Mouse (Mus musculus): Measurements from ENCODE around the gene Enpp7. TPM values are rescaled to one million over a fixed set of nuclear protein-coding genes. Genes with fewer than 3 reads are reported as not detected.

Enpp7 gene
- total and polyA plus RNA-seq, 2 experiments from 2014 or later, result not detected

- Histone ChIP-seq H3K36me3 (ENCODE audit: insufficient read depth, low read length) (peaks cover 21% of the 10 kb centered on the region), H3K4me2 (ENCODE audit: low read depth, low read length) (peak overlapping the region; percentile 47), H3K27me3 (ENCODE audit: insufficient read depth, low read length) (peaks cover 17% of the 10 kb centered on the region), H3K9ac (replicated peaks; ENCODE audit: low read length) (no peak overlapping the region), H3K4me1 (ENCODE audit: insufficient read depth, low read length) (no peaks in the 10 kb centered on the region; the same call in 1 of the 2 replicates), H3K4me3 (ENCODE audit: low read length) (no peak overlapping the region; the same call in 1 of the 2 replicates), H3K27ac (no peak overlapping the region), H3K9me3 (ENCODE audit: low read length) (no peaks in the 10 kb centered on the region)
- TF ChIP-seq CTCF (IDR thresholded peaks at IDR 0.05; ENCODE audit: low read depth), result peak; percentile 91
- DNase-seq (ENCODE audit: low spot score), result peak; percentile 88
- 4% methylated on average over 26 of the region's 26 CpGs for WGBS
- peak; percentile 68 for ATAC-seq
Measured at GRCm38 (mm10) chr11:119033874-119034558, 46.0 kb downstream of the Enpp7 start.

- no peak for TF ChIP-seq CTCF (IDR thresholded peaks at IDR 0.05; ENCODE audit: low read depth)
- no peak for DNase-seq (ENCODE audit: low spot score)
- no peaks in the 10 kb centered on the region for H3K9me3 ChIP-seq (ENCODE audit: low read length)
- H3K27me3 ChIP-seq (ENCODE audit: insufficient read depth, low read length), result peaks cover 17% of the 10 kb centered on the region
- H3K27ac ChIP-seq, result no peak overlapping the region
- peaks cover 3% of the 10 kb centered on the region for H3K4me1 ChIP-seq (ENCODE audit: insufficient read depth, low read length)
- H3K9ac ChIP-seq (replicated peaks; ENCODE audit: low read length), result no peak overlapping the region
- H3K36me3 ChIP-seq (ENCODE audit: insufficient read depth, low read length), result peaks cover 18% of the 10 kb centered on the region
- ATAC-seq, result no peak
- WGBS, result 13% methylated on average over 19 of the region's 19 CpGs
- H3K4me2 ChIP-seq (ENCODE audit: low read depth, low read length), result peak overlapping the region; percentile 47
- H3K4me3 ChIP-seq (ENCODE audit: low read length), result no peak overlapping the region; the same call in 1 of the 2 replicates
Measured at GRCm38 (mm10) chr11:119034635-119035034, 46.6 kb downstream of the Enpp7 start.

GRCm38 (mm10) chr11:119035094-119035685 is 47.2 kb downstream of the Enpp7 start:
- H3K9me3 ChIP-seq (ENCODE audit: low read length), result no peaks in the 10 kb centered on the region
- 6% methylated on average over 21 of the region's 21 CpGs for WGBS
- ATAC-seq (no peak), DNase-seq (ENCODE audit: low spot score) (no peak)
- H3K4me1 ChIP-seq (ENCODE audit: insufficient read depth, low read length), result peaks cover 8% of the 10 kb centered on the region
- no peak overlapping the region for H3K9ac ChIP-seq (replicated peaks; ENCODE audit: low read length)
- H3K27ac ChIP-seq, result no peak overlapping the region
- TF ChIP-seq CTCF (IDR thresholded peaks at IDR 0.05; ENCODE audit: low read depth), result no peak
- H3K4me3 ChIP-seq (ENCODE audit: low read length), result no peak overlapping the region
- H3K4me2 ChIP-seq (ENCODE audit: low read depth, low read length), result peak overlapping the region; percentile 5; the same call in 1 of the 2 replicates
- H3K27me3 ChIP-seq (ENCODE audit: insufficient read depth, low read length), result peaks cover 17% of the 10 kb centered on the region
- H3K36me3 ChIP-seq (ENCODE audit: insufficient read depth, low read length), result peaks cover 13% of the 10 kb centered on the region; the same call in 1 of the 2 replicates

GRCm38 (mm10) chr11:119035686-119036165 is 47.7 kb downstream of the Enpp7 start:
- H3K27me3 ChIP-seq (ENCODE audit: insufficient read depth, low read length), result peaks cover 17% of the 10 kb centered on the region

GRCm38 (mm10) chr11:119036447-119036846 is 48.5 kb downstream of the Enpp7 start:
- no peak for DNase-seq (ENCODE audit: low spot score)
- peaks cover 10% of the 10 kb centered on the region; the same call in 1 of the 2 replicates for H3K36me3 ChIP-seq (ENCODE audit: insufficient read depth, low read length)
- peak overlapping the region; percentile 70; the same call in 1 of the 2 replicates for H3K4me2 ChIP-seq (ENCODE audit: low read depth, low read length)
- no peak for TF ChIP-seq CTCF (IDR thresholded peaks at IDR 0.05; ENCODE audit: low read depth)
- ATAC-seq, result no peak
- H3K9ac ChIP-seq (replicated peaks; ENCODE audit: low read length), result no peak overlapping the region
- no peak overlapping the region for H3K4me3 ChIP-seq (ENCODE audit: low read length)
- peaks cover 17% of the 10 kb centered on the region for H3K27me3 ChIP-seq (ENCODE audit: insufficient read depth, low read length)
- no peaks in the 10 kb centered on the region for H3K9me3 ChIP-seq (ENCODE audit: low read length)
- 15% methylated on average over 15 of the region's 15 CpGs for WGBS
- peaks cover 8% of the 10 kb centered on the region for H3K4me1 ChIP-seq (ENCODE audit: insufficient read depth, low read length)
- no peak overlapping the region for H3K27ac ChIP-seq

More at GRCm38 (mm10) chr11:119035686-119036165, 47.7 kb downstream of the Enpp7 start:
- TF ChIP-seq CTCF (IDR thresholded peaks at IDR 0.05; ENCODE audit: low read depth), result no peak
- Histone ChIP-seq H3K4me2 (ENCODE audit: low read depth, low read length) (peak overlapping the region; percentile 5; the same call in 1 of the 2 replicates), H3K4me1 (ENCODE audit: insufficient read depth, low read length) (peaks cover 8% of the 10 kb centered on the region), H3K4me3 (ENCODE audit: low read length) (no peak overlapping the region), H3K36me3 (ENCODE audit: insufficient read depth, low read length) (peaks cover 10% of the 10 kb centered on the region; the same call in 1 of the 2 replicates), H3K9me3 (ENCODE audit: low read length) (no peaks in the 10 kb centered on the region), H3K27ac (no peak overlapping the region), H3K9ac (replicated peaks; ENCODE audit: low read length) (no peak overlapping the region)
- peak; percentile 58 for DNase-seq (ENCODE audit: low spot score)
- no peak for ATAC-seq
- WGBS, result 11% methylated on average over 21 of the region's 21 CpGs

- peak overlapping the region; percentile 38 for H3K4me3 ChIP-seq (ENCODE audit: low read length)
- 16% methylated on average over 56 of the region's 57 CpGs for WGBS
- H3K27ac ChIP-seq, result no peak overlapping the region
- no peak for DNase-seq (ENCODE audit: low spot score)
- no peaks in the 10 kb centered on the region for H3K9me3 ChIP-seq (ENCODE audit: low read length)
- H3K4me2 ChIP-seq (ENCODE audit: low read depth, low read length), result peak overlapping the region; percentile 70
- H3K36me3 ChIP-seq (ENCODE audit: insufficient read depth, low read length), result peaks cover 10% of the 10 kb centered on the region; the same call in 1 of the 2 replicates
- peaks cover 13% of the 10 kb centered on the region for H3K4me1 ChIP-seq (ENCODE audit: insufficient read depth, low read length)
- no peak for ATAC-seq
- peaks cover 17% of the 10 kb centered on the region for H3K27me3 ChIP-seq (ENCODE audit: insufficient read depth, low read length)
- peak overlapping the region; percentile 7; the same call in 1 of the 2 replicates for H3K9ac ChIP-seq (replicated peaks; ENCODE audit: low read length)
- TF ChIP-seq CTCF (IDR thresholded peaks at IDR 0.05; ENCODE audit: low read depth), result no peak
Measured at GRCm38 (mm10) chr11:119036934-119037779, 49.2 kb downstream of the Enpp7 start.
